Mouse (Mus musculus): ENCODE results near the gene Xylt1. TPM values are rescaled to one million over a fixed set of nuclear protein-coding genes. Genes with fewer than 3 reads are reported as not detected.

Xylt1 gene
- total RNA-seq, 2 experiments from 2014 or later, result 4.6 to 6.2 TPM

DNA sequence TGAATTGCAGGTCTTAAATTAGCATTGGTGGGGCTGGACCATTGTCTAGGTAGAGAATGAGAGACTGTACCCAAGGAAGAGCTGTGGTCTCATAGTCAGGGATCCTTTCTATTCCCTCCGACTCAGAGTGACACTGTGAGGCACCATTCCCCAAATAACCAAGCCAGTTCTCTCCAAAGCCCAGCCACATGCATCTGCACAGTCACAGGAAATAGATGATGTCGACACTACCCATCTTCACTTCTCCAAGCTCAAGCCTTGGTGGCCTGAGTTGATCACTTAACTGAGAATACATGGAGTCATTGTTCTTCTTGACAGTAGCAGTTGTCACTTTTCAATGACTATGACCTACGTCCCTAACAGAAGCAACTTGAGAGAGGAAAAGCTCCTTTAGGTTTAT, 100.6 kb downstream of the Xylt1 start:
- DNase-seq, result no peak

DNA sequence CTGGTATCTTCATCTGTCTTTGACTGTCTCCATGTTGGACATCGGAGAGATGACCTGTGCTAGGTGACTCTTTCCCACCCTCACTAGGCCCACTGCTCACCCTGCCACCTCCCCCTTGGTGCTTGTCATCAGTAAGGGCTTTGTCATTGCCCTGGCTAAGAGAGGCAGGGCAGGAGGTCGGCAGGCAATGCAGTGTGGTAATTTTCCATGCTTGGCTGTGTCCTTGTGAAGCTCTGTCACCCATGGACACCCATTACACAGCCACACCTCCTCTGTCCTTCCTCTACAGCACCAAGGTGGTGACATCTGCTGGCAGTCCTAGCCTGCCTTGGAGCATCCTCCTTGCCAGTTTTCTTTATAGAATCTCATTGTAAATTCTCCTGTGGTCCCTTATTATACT, 101.9 kb downstream of the Xylt1 start:
- no peak for DNase-seq

DNA sequence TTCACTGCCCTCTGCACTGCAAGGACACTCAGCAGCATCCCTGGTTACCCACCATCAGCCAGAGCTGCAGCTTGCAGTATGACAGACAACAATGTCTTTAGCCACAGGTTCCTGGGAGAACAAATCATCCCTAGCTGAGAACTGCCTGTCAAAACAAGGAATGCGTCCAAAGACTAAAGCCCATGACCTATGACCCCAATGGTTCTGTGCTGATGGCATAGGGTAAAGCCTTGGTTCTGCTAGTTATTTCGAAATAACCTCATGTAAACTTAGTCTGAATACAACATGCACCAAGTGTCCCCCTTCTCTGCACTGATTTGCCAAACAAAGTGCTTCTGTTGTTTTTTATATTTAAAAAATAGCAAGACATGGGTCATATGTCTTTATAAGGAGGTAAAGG, 103.8 kb downstream of the Xylt1 start:
- DNase-seq, result no peak

DNA sequence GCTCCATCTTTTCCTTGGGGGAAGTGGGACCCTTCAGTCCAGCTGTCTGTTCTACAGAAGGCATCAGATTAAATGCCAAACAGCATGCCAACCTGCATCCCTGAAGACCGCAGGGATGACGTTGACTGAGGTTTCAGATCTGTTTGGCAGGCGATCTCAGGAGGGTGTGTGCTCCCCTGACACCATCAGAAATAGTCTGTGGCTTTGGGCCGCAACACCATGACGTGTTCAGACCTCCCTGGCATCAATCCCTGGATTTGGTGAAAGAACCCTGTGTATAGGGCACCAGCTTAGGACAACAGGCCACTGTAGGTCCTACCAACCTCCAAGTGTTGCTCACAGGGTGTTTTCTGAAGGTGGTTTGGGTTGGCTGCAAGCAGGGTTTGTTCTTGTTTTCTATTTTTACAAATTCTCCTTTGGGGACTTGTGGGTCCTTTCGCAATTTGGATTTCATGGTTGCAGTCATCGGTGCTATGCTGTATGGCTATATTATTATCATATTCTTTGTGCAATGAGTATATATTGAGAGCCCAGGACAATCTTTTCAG, 104.3 kb downstream of the Xylt1 start:
- DNase-seq, result no peak

DNA sequence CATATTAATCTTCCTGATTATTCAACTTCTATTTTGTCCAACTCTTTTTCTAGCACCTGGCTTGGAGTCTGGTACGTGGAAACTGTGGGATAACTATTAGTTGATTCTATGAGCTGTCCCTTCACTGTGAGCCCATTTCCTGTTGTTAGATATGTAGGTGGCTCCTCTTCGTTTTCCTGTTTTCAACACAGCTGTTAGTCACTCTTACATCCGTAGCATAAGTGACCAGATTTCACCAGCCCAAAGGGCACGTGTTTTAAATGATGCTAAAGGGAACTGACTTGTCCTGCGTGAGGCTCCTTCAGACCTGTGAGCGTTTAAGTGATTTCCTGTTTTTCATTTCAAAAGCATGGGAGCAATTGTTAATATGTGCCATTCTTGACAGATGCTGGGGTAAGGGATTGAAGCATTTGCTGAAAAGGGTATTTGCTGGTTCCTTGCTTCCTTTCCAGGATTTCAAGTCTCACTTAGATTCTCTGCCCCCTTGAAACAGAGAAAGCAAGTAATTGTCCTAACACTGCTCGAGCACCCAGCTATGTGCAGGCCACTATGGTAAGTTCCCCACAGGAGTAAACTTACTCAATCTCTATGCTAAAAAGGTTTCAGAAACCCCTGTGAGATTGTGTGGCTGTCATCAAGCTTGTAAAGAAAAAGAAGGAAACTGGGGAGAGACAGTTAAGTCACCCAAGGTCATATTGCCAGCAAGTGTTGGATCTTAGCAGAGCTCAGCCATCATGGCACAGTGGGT, 105.8 kb downstream of the Xylt1 start:
- no peak for DNase-seq

DNA sequence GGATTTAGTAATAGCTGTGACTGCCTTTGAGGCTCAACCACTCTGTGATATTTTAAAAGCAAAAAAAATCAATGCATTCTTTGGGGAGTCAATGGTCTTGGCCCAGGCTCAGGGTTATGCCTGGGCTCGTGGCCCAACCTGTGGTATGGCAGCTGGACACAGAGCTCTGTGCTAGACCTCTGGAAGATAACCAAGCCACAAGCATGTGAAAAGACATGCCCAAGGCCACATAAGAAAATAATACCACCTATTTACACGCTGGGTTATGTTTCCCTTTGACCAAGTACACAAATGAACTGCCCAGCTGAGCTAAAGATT, 106.4 kb downstream of the Xylt1 start:
- no peak for DNase-seq

DNA sequence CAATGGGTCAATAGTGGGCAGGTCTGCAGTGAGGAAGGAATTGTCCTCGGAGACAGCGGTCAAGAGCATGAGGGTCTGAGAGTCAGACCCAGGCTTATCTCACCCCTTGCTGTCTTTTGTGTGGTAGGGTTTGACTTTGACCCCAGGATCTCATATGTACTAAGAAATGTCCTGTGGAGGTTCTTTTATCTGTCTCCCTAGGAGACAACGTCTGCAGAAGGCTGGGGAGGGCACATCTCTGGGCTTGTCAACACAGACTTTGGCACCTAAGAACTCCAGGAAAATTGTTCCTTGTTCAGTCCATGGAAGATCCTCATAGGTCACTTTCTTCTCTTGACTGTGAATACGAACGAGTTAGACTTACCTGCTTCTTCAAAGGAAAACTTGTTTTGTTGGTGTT, 109.2 kb downstream of the Xylt1 start:
- DNase-seq, result no peak

DNA sequence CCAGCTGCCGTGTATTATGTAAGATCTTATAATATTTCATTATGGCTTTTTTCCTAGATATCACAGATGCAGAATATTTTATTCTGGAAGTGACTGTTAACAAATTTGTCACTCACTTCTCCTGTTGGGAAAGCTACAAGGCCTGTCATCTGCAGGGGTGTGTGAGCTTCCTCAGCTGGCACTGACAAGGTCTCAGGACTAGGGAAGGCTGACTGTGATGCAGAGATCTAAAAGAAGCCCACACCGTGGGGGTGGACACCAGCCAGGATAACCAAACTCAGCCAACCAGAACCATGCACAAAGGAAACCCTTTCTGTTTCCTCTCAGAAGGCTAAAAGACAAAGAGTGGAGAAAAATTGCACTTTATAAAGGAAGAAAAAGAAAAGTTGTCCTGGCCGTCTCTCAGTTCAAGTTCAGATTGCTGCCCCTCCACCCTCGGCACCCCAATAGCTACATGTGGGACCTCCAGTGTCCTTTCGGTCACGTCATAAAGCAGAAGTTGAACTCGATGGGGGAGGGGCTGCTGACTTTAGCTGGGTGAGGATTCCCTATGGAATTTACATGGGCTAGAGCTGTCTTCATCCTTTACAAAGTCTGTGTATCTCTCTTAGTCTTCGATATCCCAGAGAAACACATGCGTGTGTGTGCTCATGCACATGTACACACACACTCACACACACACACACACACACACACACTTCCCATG, 109.9 kb downstream of the Xylt1 start:
- DNase-seq, result no peak

DNA sequence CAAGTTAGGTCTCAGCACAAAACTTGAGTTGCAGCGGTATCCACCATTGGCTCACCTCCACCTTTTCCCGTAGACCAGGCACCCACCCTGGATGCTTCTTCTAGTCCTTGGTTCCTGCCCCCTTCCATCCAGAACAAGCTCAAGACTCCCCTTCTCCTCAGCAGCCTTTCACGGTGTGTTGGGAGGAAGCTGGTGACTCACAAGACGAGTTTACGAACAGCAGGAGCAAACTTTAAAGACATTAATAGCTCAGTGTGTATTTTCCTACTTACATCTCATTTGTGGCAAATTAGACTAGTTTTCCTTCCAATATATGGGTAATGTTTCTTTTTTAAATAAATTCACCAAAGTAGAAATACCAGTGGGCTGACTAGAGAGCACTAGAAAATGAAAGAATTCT, 110.7 kb downstream of the Xylt1 start:
- DNase-seq, result no peak

DNA sequence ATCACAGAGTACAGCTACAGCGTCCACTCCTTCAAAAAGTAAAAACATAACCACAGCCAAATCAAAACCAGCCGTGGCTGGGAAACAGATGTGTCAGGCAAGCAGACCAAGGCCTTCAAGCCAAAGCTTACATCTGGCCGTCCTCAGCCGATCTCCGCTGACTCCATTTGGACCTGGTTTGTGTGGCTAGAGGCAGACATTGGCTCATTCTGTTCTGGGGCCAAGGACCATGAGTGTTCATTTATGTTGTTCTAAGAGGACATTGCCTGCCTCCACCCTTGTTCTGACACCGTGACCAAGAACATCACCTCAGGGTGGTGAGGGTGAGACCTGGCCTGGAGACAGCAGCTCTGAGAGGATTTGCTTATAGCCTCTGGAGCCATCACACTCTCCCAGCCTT, 113.4 kb downstream of the Xylt1 start:
- DNase-seq, result peak; percentile 76

DNA sequence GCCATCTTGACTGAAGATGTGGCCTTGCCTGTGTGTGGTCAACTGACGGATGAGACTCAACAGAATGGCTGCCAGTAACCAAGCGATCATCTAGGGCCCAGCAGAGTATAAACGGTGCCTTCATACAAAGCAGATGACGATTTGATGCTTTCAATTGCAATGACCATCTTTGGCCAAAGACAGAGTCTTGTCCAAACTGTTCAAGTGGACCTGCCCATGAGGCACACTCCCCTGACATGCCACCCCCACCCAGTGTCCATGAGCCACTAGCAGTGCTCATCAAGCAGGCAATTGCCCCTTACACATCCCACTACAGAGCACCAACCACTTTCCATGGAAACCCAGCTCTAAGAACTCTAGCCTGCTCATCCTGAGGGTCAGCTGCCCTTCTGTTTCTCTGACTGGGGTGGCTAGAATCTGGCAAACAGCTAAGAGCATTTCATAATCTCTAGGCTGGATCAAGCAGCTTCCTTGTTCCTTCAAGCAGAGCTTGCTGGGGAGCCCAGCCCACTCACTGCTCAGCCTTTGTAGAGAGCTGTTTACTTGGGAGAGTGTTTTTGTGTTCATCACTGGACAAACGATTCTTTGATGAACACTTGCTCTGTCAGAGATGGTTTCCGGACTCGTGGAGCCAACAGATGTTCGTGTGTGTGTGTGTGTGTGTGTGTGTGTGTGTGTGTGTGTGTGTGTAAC, 114.0 kb downstream of the Xylt1 start:
- peak; percentile 57 for DNase-seq

DNA sequence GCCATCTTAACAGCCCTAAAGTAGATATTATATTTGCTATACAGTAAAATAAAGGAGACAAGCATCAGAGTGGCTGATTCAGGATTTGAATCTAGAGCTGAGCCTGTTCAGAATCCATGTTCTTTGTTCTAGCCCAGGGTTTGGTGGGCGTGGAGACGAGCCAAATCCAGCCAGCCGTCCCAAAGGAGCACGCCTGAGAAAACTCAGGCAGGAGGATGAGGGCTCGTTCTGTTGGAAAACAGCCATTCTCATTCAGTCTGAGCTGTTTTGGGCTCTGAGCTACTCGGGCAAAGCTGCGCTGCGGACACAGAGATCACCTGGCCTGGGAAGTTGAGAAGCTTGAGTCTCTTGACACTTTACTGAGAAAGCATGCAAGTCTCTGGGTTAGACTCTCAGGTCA, 115.0 kb downstream of the Xylt1 start:
- DNase-seq, result no peak

DNA sequence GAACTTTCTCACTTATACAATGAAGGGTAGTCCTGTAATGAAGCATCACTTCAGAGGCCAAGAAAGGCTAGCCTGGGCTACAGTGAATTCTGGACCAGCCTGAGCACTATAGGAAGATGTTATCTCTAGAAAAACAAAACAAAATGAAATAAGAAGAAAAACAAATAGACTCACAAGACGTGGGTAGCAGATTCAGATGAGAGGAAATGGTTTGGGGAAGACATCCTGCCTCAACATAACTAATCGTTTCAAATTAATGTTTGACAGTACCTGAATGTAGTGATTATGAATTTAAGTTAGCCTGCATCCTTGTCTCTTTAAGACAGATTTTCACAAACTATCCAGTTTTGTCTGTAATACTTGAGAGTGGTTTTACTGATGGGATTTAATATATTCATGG, 117.4 kb downstream of the Xylt1 start:
- DNase-seq, result no peak

DNA sequence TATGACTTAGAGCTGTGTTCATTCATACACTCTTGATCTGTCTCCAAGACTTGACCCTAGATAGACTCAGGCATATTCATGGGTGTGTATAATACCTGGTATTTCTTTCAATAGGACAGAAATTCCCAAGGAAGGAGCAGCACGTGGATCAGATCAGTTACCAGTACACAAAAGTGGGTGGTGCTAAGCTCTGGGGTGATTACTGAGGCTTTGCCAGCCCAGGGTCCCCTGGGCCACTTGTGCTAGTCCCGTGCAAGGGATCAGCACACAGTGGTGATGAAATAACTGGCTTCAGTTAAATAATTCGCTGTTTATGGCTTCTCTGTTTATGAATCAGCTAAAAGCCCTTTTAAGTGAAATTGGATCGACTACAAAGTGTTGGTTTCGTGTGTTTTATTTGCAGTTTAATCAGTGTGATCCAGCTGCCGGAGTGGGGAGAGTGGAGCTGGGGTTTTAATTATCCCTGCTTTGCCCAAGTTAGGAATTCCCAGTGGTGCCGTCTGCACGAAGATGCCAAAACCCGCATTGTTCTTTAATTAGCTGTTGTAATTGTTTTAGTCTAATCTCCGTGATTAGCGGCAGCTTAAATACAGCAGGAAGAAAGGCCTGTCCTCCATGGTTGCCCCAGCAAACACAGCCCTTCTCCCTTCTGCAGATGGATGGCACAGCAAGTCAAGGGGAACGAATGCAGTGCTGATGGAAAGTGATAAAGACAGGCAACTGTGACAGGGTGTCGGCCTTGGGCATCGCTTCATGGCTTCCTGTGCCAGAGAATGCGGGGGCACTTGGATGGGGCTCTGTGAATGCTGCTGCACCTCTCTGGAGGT, 120.8 kb downstream of the Xylt1 start:
- DNase-seq, result no peak

DNA sequence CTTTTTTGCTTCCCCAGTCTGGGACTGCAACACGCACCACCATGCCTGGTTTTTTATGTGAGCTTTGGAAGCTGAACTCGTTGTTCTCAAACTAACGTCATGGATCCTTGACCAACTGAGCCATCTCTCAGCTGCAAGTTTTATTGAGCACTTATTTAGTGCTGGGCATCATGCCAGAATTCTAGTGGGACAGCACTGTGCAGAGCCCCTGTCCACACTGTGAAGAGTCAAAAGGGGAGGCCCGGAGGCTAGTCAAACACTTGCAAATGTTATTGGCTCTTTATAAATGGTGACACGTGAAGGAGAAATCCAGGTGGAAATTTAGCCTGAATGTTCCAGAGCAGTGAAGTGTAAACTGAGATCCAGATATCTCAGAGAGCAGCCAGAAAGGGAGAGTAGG, 121.6 kb downstream of the Xylt1 start:
- no peak for DNase-seq

DNA sequence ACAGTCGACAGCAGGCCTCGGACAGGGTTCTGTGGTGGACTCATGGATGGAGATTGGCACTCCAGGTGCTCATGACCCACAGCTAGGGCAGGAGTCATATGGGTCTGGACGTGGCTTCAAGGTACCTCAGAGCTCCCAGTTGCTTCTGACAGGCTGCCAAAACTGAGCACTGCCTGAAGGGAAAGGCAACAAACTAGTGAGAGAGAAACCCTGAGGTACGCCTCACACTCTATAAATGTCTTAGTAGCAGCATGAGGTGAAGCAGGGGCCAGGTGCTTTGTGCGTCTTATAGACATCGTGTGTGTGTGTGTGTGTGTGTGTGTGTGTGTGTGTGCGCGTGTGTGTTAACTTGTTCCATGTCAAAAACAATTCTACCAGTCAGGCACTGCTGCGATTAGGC, 122.9 kb downstream of the Xylt1 start:
- no peak for DNase-seq

DNA sequence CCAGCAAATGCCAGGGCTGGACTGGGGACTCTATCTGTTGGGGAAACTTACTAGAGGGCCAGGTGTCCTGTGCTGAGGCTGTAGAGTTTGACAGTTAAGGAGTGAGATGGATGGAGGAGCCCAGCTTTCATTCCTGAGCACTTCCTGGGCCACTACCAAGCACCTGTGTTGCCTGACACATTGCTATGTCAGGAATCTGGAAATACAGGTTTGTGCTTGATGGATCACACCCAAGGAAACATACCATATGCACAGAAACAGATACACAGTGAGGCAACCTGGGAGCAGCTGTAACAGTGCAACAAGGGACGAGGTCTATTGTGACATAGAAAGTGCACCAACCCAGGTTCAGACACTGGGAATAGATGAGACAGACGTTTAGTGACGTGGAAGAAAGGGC, 125.0 kb downstream of the Xylt1 start:
- no peak for DNase-seq

DNA sequence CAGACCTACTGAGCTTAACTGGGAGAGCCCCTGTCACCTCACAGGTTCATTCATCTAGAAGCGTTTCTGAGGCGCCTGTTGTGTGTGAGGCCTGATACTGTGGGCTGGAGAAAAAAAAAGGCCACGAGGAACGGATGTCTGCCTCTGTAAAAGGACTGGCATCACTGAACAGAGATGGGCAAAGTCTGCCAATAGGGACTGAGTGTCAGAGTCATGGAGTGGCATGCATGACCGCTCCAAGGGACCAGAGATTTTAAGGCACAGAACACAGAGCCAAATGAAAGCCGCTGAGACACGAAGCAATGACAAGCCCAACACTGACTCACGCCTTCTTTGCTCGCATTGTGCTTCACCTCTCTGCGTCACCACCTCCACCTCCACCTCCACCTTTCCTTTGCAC, 126.6 kb downstream of the Xylt1 start:
- DNase-seq, result no peak

DNA sequence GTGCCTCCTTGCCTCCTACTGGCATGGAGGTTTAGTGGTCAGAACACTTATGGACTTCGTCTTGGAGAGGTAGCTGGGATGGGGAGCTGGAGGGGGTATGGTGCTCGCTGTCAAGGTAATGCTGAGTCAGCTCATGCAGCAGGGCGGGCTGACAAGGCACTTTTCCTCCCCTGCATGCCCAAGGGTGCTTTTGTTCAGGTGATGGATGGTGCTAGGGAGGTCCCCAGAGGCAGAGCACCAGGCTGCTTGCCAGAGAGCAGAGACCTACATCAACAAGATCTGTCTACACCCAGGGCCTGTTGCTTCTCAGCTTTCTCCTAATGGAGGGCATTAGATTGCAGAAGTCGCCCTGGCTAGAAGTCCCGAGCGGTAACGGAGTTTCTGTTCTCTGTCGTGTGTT, 127.3 kb downstream of the Xylt1 start:
- DNase-seq, result no peak

DNA sequence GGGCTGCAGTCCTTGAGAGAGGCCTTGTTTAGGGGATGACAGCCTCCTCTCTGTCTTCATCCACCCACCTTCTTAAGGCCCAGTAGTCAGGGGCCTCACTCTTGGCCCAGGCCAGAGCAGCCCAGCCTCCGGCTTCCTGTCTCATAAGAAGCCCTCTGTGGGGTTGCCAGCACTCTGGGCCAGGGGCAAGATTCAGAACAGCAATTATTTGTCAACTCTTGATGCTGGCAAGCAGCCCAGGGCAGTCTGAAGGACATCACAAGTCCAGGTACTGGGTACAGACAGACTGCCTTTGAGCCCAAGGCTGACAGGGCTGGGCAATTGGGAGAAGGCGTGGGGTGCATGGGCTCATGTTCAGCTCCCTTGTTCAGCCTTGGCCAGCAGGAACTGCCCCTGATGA, 129.3 kb downstream of the Xylt1 start:
- no peak for DNase-seq

DNA sequence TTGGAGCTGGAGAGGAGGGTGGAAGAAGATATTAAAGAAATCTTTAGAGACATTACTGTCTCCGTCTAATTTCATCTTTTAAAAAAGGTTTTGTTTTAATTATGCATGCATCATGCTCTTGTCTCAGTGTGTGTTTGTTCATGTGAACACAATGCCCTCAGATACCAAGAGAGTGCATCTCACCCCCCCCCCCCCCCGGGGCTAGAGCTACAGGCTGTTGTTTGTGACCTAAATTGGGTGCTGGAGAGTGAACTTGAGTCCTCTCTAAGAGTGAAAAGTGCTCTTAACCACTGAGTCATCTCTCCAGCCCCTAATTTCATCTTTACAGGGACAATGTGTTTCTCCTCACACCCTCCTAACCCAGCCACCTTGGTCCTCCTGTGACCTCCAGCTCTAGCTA, 131.5 kb downstream of the Xylt1 start:
- no peak for DNase-seq

DNA sequence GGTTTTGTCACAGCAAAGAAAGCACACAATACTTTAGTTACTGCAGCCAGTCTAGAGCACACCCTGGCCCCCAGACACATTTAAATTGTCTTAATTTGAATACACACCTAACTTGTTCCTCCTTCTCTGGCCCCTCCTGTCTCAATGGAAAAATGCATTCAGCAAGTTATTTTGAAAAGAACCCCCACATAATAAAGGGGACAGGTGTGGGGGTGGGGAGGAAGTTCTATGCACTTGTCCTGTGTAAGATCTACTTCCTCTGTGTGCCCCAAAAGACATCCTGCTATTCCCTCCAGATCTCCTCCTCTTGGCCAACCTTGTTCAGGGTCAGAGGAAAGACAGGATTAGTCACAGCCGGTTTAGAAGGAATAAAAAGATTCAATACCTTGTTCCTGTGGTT, 135.0 kb downstream of the Xylt1 start:
- no peak for DNase-seq

DNA sequence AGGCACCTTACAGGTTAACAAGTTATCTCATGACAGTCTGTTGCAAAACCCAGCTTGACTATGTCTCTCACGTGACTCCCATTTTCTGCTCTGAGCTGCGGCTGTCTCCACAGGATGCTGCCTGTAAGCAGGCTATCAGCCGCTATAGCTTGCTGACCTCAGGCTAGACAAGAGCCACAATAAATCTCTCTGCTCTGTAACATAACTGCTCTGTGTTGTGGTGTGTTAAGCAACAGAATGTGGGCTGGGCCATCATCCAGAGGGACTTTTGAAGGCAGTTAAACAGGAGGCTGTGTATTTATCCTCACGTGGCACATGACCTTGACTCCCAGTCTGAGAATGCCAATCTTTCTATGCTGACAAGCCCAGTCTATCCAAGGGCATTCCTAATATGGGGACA, 136.1 kb downstream of the Xylt1 start:
- no peak for DNase-seq

All from gastrocnemius, postnatal 25 days (tissue).